Mouse (Mus musculus): ENCODE measurements at regions not wholly inside any gene's neighbourhood (a gene's known extent, or its start where the extent isn't known, plus 50 kb on each side); places are given as distances from the start of the nearest gene placed in this dataset.
A peak's percentile ranks its signal among the peaks of the same experiment; 100 is the strongest.

DNA sequence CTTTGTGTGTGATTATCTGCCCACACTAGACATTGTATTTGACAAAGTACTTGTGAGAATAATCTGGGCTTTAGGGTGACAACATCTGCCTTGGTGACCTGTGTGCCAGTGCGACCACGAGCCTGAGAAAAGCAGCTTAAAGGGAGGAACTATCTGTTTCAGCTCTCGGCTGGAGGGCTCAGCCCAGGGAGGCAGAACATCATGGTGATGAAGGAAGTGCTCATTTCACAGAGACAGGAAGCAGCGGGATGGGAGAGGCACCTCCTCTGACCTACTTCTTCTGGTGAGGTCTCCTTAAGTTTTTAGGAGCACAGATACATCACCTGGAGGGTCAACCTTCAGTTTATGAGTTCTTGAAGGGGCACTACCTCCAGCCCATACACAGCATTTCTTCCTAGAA, 89.8 kb downstream of the Kif26a start:
- DNase-seq: no peak

DNA sequence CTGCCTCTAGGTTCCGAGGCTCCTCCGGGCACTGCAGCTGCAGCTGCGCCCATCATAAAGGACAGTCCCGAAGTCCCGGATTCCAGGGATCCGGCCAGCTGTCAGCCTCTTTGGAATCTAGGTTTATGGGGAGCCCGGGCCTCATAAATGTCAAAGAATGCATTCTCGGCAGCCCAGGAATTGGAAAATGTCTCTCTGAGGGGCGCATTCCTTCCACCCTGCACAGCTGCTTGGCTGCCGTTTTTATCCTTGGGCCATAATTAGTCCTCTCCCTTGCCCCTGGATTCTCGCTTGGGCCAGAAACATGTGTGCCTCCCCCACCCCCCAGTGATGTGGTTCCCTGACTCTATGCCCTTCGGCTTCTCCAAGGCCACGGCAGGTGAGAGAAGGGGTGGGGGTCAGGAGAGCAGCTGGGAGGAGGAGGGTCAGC, 91.1 kb downstream of the Kif26a start:
- DNase-seq: no peak

- no peak for DNase-seq
Observed at GRCm38 (mm10) chr12:112238834-112239233, 92.8 kb downstream of the Kif26a start.

GRCm38 (mm10) chr12:112241740-112242171, 95.7 kb downstream of the Kif26a start:
- DNase-seq: no peak

DNA sequence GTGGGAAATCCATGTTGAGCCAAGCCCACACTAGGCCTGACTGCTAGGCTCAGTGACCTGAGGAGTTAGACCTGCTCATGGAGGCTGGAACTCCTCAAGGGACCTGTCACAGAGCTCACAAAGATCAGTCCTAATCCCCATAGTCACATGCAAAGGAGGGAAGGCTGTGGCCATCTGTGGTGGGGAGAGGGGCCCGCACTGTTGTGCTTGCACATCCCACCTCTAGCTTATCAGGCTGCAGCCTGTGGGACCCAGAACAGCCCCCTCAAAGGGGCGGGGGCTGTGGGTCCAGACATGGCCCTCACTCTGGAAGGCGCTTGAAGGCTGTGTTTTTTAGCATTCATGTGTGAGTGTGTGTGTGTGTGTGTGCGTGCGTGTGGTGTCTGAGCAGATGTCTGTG, 97.2 kb downstream of the Kif26a start:
- DNase-seq: no peak

- no peak for DNase-seq
Observed at GRCm38 (mm10) chr12:112250894-112251293, 104.9 kb downstream of the Kif26a start.

DNA sequence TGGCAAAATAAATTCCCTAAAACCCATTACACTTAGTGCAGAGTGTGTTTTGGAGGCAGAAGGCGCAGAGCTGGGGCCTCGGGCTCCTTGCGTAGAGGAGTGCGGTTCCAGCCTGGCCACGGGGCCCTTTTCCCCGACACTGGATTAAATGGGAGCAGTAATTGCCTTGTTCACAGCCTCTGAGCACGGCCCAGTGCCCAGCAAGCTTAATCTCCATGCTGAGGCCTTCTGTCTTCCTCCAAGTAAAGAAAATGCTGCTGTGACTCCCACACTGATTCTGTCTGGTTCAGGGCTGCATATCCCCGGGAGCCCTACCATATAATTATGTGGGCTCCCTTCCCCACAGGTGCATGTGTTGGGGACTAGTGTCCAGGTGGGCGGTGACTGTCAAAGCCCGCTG, 107.5 kb downstream of the Kif26a start:
- DNase-seq: no peak

GRCm38 (mm10) chr12:112255223-112255622, 109.2 kb downstream of the Kif26a start:
- no peak for DNase-seq

DNA sequence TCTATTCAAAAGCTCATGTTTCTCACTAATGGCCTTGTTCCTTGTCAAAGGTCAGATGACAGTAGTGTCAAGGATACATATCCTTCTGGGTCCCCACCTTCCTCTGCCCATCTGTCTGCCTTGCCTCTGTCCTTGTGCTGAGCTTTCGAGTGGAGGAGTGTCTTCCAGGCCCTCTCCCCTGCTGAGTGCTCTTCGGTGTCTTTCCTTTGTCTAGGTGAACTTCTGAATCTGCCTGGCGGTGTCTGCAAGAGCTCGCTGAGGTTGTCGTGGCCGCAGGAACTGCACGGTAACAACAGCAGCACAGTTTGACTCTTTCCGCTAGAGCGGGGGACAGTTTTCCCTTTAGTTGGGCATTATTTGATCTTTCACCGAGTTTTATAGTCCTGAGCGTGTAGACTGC, 111.7 kb downstream of the Kif26a start:
- DNase-seq: no peak

GRCm38 (mm10) chr12:112263283-112264056, 117.5 kb downstream of the Kif26a start:
- peak; percentile 87 for DNase-seq

GRCm38 (mm10) chr12:112264201-112264600, 118.2 kb downstream of the Kif26a start:
- no peak for DNase-seq

DNA sequence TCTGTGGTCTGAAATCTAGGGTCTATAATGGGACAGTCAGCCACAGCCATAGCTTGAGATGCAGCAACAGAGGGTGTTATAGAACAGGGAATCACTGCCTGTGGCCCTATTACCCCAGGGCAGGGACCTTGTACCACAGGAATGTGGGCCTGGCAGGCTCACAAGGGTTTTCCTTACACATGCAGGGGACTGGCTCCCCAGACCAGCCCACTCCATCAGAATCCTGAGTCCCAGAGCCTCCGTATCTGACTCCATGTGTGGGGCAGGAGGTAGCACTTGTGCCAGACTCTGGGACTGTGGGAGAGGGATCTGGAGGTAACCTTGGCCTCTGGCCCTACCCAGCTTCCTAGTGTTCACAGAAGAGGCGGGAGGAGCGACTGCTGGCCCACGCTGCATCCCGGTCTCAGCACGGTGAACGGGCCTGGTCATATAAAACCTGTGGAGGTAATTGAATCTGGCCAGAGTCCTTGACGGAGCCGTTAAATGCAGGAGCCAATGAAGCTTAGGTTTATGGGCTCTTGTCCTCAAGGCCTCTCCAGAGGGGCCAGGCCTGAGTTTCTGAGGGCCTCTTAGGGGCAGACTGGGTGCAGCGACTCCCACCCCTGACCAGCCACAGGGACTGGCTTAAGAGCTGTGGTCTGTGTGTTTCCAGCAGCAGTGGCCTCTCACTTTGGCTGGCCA, 119.4 kb downstream of the Kif26a start:
- DNase-seq: no peak

DNA sequence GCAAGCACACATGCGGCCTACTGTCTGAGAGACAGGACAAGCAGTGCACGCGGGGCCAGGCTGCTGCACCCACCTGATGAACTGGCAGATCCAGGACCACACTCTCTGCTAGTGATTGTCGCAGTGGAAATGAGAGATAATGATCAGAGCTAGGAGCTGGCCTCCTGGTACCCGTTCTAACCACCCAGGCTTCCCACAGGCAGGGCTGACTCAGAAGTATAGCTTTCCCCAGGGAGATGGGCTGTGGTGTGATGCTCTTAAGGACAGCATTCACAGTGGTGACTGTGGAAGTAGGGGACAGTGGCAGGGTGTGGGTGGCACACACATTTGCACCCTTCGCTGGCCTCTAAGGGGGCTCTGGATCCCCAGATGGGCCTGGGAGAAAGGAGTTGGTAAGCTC, 128.0 kb downstream of the Kif26a start:
- DNase-seq: no peak

GRCm38 (mm10) chr12:112274756-112275155, 128.7 kb downstream of the Kif26a start:
- DNase-seq: no peak

DNA sequence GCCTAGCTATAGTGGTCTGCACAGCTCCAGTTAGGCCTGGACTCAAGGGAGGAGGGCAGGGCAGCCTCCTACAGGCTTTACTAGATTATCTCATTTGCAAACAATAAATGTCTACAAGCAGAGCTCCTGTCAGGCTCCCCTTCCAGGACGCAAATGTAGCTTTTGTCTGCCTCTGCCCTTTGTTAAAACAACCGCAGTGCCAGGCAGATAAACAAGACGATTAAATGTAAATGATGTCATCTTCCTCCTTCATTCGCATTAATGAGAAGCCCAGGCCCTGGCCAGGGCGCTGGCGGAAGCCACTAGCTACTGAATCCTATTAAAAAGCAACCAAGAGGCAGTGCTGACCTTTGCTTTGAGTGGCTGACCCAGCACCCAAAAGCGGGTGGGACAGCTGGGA, 130.6 kb downstream of the Kif26a start:
- DNase-seq: no peak

- no peak for DNase-seq
Observed at GRCm38 (mm10) chr12:112277511-112277910, 131.5 kb downstream of the Kif26a start.

GRCm38 (mm10) chr12:112285096-112285495, 139.1 kb downstream of the Kif26a start:
- no peak for DNase-seq

DNA sequence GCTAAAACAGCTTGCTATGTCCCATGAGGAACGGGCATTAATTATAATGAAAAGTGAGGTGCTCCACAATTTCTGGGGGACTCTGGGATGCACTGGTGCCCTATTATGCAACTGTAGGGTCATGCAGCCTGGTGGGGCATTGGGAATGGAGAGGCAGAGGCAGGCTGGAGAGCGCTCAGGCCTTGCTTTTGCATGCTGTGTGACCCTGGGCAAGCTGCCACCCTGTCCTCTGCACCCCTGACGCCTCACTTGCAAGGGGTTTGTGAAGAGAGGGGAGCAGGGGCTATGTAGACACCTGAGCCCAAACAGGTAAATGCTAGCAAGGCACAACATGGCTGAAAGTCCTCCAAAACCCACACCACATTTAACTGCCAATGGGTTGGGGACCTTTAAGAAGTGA, 142.8 kb downstream of the Kif26a start:
- DNase-seq: no peak

GRCm38 (mm10) chr12:112290299-112290698, 144.3 kb downstream of the Kif26a start:
- peak; percentile 37 for DNase-seq

- DNase-seq: no peak
Observed at GRCm38 (mm10) chr12:112291748-112292561, 145.9 kb downstream of the Kif26a start.

DNA sequence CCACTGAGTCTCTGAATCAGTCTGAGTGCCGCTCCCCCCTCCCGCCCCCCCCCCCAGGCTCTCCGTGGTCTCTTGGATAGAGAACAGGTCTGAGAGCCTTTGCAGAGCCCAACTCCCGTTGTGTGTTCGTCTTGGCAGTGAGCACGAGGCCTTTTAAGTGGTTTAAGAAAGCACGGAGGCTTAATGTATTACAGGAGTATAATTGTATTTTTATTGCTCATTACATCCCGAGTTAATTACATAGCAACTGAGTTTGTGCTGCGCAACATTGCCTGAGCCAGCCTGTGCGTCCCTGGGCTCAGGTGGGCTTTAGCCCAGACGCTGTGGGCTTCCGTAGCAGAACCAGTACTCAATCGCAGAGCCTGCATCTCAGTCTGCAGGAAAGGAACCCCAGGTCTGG, 147.1 kb downstream of the Kif26a start:
- DNase-seq: no peak

DNA sequence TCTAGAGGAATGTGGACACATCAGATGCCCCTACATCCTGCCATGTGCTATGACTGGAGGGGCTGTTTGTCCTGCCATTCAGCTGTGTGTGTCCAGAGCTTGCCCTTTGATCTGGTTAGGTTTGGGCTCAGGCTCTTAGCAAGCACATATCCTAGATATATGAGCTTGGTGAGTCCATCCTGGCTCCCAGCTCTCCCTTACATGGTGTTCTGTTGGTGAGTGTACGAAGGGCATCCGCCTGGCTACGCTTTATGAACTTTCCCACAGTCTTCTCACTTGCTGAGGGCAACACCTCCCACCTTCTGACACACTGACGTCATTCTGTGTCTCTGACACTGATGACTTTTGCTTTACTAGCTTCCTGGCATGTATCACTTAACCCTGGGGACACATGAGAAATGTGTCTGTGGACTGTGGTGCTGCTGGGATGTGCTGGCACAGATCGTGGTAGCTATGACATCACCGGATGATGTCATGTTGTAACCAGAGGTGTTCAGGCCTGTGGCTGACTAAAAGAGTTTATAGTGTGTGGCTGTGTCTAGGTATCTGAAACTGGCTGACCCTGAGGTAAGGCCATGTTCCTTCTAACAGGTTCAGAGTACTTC, 149.4 kb downstream of the Kif26a start:
- no peak for DNase-seq

DNA sequence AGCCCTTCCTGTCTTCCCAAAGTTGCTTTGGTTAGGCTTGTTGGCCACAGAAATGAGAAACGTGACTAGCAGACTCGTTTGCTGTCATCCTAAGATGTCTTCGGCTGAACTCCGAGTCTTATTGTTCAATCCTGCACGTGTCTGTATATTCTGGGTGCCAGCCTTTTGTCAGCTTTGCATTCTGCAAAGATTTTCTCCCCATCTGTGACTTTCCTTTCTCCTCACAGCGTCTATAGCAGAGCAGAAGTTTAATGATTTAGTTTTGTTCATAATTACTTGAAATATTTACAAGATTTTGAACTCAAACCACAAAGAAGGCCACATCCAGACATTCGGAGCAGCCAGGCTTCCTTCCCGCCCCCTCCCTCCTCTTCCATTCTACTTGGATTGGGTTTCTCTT, 152.5 kb downstream of the Kif26a start:
- no peak for DNase-seq

Measured in cerebellum, adult 9-10 months (tissue).